Mouse (Mus musculus) T-cell, adult 2 months (primary cell): ENCODE results near the gene Fkbp10.

Experiments
- DNase-seq: peaks from one replicate; pipeline ENCODE4 v3.0.0; 2022; ENCODE audit warnings: low spot score

Gene Fkbp10

DNA sequence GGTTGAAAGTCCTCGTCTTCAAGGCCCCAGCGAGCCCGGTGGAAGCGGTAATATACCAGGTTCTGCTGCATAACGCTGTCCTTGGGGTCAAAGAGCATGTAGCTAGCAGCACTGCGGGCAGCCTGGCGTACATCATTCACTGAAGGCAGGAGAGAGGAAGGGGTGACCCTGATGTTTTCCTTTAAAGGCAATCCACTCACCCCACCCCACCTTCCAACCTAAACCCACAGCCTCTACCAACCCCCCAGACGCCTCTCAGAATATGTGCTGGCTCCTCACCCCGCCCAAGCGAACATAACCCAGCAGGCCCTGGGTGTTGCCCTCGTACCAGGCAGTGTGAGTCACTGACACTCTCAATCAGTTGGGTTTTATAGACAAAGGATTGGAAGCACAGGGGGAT is 3.8 kb upstream of the Fkbp10 start:
- DNase-seq: peak; percentile 42

DNA sequence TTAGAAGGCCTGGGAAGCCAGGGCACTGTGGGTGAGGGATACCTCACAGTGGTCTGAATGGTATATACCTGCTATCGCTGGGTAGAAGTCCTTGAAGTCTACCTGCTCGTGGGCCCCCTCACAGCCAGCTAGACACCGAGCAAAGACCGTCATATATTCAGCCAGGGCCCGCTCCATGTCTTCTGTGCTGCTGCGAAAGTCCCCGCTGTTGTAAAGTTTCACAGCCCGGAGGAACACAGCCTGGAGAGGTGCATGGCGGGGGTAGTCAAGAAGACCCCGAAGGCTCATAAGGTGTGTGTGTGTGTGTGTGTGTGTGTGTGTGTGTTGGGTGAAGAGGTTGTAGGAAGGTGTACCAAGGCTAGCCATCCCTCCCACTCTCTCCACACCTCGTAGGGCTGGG is 2.0 kb upstream of the Fkbp10 start:
- no peak for DNase-seq

DNA sequence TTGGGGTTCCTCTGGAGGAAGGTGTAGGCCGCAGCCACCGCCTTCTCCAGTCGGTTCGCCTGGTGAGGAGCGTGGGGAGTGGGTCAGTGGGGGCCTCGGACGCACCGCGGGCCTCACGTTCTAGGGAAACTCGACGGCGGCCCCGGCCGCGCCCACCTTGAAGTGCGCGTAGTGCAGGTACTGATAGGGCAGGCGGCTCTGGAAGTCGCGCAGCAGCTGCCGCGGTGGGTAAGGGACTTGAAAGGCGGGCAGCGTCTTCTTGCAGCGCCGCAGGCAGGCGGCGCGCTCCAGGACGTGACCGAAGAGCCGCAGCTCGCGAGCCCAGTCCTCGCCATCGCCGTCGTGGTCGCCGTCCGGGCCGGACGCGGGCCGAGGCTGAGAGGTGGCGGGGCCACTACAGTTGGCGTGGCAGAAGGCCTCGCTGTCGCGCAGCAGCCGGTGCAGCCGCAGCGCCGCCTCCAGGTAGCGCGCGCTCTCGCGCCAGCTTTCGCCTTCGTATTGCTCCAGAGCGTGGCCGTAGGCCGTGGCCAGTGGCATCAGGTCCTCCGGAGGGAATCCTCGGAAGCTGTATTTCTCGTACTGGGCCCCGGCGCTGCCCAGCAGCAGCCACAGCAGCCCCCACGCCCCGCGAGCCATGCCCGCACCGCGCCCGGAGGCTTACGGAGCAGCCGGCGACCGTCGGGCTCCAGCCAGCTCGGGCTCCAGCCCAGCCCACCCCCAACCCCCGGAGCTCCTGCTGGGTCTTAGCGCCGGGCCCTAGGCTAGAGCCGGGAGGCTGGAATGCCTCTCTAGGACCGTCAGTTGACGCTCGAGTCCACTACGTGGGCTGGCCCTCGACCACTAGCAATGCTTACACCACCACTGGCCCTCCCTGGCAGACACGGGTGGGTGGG is 1.2 kb upstream of the Fkbp10 start, which contains the start of gene P3h4:
TSS of gene P3h4 (minus strand) at position 816 of the 893 bp plus-strand sequence.
- peak; percentile 45 for DNase-seq

DNA sequence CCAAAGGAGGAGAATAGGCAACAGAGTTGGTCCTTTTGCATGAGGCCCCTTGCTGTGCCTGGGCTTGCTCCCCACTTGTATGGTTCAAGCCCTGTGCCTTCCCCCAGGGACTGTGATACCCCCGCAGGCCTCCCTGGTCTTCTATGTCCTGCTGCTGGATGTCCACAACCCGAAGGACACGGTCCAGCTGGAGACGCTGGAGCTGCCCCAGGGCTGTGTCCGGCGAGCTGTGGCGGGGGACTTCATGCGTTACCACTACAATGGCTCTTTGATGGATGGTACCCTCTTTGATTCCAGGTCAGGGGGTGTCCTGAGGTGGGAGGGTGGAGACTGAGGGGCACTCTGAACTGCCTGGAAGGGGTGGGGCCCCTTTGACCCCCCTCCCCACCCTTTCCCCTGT is 6.0 kb downstream of the Fkbp10 start:
- no peak for DNase-seq

DNA sequence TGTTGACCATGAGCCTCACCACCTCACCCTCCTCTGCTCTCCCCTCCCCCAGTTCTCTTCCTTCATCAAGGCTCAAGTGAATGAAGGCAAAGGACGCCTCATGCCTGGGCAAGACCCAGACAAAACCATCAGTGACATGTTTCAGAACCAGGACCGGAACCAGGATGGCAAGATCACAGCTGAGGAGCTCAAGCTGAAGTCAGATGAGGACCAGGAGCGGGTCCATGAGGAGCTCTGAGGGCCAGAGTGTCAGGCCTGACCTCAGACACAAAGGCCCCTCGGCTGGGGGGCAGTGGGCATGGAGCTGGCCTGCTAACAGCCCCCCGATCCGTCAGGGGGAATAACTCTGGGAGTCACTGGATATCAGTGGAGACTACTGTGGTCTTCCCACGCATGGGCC is 8.3 kb downstream of the Fkbp10 start:
- DNase-seq: no peak

DNA sequence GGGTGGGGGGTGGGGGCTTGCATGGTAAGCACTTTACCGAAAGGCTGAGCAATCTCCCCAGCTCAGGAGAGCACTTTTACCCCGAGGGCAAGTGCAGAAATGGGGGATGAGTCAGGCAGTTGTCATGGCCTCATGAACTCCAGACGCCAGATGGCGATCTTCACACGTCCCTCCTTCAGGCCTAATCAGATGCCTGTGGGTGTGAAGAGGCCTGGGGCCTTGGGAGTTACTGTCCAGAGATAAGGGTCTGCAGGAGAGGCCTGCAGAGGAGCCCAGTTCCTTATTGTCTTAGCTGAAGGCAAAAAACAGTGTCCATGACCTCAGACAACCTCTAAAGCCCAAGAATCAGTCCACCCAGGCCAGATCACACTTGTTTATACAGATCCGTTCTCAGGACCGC is 10.4 kb downstream of the Fkbp10 start:
- DNase-seq: peak; percentile 57

DNA sequence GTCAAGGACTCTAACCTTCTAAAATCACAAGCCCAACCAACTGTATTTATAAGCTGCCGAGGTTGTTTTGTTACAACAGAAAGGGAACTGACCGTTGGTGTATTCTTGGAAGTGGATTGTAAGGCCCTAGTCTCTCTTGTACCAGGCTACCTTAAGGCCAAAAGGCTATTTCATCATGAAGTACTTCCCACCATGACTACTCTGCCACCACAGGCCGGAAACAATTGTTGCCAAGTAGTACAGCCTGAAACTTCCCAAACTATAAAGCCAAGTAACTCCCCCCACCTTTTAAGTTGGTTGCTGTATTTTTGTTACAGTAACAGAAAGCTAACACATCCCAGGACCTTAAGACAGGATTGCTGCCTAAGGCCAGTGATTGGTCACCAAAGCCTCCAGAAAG is 11.3 kb downstream of the Fkbp10 start:
- no peak for DNase-seq

DNA sequence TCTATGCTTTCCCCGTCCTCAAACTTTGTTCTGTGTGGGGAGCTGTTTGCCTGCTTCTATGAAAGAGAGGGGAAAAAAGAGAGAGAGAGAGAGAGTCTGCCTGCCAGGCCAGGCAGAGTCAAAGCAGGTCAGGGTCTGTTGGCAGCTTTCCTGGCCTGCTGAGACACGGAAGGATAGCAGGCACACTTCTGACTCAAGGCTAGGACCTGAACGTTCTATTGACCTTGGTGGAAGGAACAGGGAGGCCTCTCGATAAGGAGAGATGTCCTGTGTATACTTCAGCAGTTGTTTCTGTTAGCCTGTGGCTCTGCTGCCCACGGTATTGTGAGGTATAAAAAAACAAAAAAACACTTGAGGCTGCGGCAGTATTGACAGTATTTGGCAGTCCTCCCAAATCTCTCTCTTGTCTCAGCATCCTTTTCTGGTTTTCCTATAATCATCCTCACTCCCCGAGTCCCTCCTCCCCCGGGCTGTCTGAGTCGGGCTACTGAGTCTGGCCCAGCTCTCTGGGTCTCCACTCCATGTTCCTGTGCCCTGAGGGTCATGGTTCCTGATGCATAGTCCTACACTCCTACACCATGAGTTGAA is 13.2 kb downstream of the Fkbp10 start:
- DNase-seq: no peak

DNA sequence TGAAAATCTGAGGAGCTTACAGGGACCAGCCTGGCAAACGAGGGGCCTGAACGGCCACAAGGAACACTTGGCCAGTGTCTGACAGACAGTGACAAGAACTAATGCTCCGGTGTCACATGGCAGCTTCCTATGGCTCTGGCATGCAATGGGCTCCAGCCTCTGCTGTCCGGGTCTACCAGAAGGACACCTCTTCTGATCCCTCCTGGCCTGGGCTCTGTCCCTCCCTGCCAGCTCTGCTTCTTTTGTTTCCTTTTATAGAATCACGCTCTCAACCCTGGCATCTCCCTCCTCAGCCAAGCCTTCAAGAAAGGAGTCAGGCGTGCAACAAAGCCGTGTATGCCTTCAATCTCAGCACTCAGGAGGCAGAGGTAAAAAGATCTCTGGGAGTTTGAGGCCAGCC is 14.6 kb downstream of the Fkbp10 start:
- DNase-seq: no peak

DNA sequence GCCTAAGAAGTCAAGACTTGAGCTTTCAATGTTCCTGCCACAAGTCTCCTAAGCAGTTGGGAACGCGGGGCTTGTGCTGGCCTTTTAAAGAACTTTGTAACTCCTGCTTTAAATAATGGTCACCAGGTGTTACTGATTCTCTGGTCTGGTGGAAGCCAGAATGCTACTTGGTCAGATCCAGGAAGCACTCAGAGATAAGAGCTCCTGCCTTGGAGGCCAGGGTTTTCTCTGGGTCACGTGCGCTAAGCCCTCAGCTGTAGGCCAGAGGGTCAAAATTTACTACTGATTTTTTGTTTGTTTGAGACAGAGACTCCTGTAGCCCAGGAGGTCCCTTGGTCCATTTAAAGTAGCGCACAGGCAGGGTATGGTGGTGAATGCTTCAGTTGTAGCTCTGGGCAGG is 16.5 kb downstream of the Fkbp10 start:
- DNase-seq: no peak

DNA sequence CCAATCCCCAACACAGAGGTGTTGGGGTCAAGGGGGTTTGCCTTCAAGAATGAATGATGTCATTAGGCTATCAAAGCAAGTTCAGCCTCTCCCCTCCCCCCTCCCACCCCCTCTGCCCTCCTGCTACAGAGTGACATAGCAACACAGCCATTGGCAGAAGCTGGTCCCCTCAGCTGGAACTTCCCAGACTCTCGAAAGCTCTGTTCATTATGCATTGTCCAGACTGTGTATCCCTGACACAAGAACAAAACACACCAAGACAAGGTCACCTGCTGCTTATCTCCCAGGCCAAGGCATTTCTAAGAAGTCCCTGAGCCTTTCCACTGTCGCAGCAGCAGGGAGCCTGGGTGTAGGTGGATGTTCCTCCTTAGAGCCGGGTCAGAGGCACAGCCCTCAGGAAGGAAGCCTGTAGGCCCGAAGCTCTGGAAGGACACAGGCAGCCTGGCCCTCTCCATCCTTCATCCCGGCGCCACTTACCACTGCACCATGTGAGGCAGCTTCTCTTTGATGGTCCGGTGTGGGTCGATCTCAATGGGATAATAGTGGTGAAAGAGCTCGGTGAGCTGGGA is 20.3 kb downstream of the Fkbp10 start:
- DNase-seq: no peak

DNA sequence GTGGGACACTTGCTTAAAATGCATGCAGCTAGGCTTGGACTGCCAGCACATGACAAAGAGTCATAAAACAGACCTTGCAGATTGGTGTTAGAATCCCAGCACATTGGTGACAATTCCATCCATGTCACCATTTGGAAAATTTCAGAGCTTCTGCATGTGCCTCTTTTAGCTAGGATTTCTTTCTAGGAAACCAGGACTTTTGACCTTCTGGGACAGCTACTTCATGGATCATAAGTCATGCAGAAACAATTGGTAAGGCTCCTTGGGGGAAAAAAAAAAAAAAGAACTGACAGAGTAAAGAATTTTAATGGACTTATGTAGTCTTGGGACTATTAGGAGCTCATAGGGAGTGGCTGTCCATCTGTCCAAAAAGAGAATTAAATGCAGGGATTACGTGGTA is 22.4 kb downstream of the Fkbp10 start:
- no peak for DNase-seq

DNA sequence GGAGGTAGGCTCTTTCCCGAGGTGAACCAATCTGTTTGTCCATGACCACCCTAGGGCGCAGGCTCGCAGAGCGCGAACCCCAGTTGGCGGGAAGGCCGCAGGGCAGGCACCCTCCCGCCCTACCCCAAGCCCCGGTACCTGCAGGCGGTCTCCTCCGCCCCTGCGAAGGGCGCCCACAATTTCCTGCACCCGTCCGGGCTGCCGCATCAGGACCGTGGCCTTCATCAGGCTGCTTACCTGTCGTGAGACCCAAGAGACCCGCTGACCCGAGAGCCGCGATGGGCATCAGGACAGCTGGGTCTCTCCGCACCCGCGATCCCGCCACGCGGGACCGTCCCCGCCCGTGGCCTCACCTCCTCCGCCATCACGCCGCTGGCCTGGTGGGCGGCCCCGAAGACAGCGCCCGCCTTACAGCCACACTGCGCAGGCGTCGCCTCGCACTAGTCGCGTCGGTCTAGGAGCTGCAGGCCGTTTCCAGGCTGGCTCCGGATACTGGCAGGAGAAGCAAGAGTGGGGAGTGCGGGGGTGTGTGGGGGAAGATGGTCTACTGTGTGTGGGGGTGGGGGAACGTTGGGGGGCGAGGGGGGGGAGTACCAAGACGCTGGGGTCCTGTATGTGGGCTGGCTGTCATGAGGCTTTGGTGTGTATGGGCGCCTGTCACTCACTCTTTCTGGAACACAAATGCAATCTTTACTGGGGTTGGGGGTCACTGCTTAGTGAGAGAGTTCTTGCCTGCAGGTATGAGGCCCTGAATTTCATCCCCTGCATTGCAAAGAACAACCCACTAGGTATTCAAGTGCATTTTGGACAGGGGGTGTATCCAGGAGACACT is 25.4 kb downstream of the Fkbp10 start:
- DNase-seq: peak; percentile 86

DNA sequence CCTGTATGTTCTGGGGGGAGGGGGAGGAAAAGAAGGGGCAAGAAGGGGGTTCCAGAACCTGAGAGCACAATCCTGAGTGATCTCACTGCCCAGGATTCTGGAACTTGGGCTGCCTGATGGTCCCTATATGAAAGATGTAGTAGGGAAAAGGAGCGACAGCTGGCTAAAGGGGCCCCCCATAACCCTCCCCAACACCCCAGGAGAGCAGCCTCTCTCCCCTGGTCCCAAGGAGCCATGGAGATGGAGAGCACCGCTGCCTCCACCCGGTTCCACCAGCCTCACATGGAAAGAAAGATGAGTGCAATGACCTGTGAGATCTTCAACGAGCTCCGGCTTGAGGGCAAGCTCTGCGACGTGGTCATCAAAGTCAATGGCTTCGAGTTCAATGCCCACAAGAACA is 26.3 kb downstream of the Fkbp10 start, which contains the start of the genes Nt5c3b and Klhl10:
TSS of gene Nt5c3b (minus strand) at position 12 of the 400 bp plus-strand sequence.
TSS of gene Klhl10 (plus strand) at position 121 of the 400 bp plus-strand sequence.
- no peak for DNase-seq

DNA sequence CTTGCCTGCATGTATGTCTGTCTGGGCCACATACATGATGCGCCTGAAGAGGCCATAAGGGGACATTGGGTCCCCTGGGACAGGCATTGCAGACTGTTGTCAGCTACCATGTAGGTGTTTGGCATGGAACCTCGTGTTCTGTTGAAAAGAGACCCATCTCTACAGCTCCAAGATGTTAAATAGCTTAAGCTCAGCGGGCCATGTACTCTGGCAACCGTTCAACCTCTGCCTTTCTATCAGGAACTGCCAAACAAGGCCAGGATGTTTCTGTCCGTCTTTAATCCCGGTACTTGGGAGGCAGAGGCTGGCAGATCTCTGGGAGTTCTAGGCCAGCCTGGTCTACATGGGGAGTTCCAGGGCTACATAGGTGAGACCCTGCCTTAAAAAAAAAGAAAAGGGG is 27.1 kb downstream of the Fkbp10 start:
- DNase-seq: no peak

DNA sequence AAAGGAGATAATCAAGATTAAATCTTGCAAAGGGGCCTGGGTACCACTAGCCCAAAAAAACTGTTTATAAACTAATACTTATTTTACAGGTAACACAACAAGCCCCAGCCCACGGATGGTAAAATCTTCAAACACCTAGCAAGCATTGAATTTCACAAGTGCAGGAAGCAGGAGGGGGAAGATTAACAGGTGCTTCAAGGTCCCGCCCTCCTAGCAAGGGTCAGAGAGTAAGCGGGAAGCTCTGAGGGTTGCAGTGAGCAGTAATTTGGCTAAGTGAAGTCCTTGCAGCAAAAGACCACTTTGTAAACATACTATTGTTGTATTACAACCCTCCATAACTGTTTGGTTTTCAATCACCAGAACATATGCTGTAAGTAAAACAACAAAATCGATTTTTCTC is 41.8 kb downstream of the Fkbp10 start:
- no peak for DNase-seq

DNA sequence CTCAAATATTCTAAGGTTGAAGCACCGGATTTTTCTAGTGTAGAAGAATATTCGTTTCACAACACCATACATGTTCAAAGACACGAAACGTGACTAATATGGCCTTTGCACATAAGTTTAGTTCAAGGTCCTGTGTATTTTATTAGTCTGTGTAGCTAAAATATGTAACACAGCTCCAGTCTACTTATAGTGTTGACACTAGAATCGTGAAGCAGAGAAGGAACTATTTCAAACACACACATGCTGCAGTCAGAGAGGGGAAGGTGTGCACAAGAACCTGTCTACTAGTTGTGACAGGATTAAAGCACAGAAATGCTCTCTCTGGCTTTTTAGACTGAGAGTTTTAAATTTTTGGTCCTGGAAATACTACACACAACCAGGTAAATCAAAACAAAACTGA is 42.2 kb downstream of the Fkbp10 start:
- no peak for DNase-seq

DNA sequence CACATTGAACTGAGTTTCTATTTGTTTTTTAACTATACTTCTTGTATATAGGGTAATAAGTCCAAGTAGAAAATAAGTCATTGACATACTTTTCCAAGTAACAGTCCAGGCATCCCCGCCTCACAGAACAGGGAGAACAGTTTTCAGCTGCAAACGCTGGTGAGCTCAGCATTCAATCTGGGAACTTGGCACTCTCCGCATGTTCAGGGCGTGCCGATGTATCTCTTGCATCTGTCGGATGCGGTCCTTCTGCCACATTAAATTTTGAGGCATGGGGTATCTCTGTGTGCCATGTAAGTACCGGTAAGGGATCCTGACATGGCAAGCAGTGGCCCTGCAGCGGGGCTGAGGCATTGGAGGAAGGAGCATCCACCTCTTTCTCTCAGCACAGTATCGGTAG is 47.2 kb downstream of the Fkbp10 start:
- no peak for DNase-seq

DNA sequence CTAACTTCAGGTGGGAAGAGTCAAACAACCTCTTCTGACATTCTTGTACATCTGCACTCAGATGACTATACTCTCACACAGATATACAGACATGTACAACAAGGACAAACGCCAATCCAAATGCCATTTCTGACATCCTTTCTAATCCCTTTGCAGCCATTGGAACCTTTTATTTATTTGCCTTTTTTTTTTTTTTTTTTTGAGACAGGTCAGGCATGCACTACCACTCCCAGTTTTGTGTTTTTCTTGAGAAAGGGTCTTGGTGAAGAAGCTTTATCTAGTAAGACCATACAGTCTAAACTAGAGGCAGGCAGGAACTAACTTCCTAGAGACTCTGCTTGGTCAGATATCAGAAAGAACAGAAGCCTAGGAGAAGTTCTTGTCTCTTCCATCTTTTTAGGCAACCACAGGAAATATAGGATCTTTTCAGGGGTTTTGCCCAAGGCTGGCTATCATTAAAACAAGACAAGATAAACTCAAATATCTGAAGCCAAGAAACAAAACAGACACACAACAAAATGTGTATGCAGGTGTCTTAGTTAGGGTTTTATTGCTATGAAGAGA is 49.8 kb downstream of the Fkbp10 start:
- no peak for DNase-seq

DNA sequence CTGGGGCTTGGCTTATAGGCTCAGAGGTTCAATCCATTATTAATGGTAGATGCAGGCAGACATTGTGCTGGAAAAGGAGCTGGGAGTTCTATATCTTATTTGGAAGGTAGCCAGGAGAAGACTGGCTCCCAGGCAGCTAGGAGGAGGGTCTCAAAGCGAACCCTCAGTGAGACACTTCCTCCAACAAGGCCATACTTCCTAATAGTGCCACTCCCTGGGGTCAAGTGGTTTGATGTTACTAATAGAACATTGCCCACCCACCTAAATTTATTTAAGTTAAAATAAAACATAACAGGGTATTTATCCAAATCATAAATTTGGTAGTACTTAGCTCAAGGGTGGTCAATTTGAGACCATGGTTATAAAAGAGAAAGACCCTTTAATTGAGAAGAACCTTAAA is 50.3 kb downstream of the Fkbp10 start:
- no peak for DNase-seq

DNA sequence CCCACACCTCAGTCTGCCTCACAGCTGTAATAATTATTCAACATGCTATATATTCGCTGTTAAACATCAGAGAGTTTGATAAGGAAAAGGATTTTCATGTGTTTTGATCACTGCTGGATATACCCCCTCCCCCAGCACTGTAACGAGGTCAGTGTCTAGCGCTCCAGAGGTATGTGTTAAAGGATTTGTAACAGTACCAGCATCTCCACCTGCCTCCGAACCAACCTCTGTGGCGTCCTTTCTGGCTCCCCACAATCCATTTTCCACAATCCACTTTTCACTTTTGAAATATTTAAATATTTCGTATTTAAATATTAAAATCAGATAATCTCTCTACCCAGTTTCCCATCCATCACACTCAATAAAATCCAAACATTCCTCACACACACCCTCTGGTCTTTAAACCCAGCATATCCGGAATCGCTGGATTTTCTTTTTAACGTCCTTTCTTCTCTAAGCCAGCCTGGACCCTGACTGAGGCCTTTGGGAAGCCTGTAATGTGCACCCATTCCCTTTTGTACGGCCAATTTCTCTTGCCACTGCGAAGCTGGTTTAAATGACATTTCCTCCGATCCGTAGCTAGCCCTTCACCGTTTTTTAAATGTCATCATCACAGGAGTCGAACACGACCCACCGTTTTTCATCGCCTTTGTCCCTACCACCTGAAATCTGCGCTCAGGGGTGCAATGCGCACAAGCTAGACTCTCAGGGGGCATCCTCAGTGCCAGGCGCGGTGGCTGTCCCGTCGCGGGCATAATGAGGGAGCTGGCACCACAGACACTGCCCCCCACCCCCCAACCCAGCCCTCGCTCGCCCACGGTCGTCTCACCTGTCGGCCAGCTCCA is 56.1 kb downstream of the Fkbp10 start:
- DNase-seq: peak; percentile 1
